Mouse (Mus musculus): Measurements from ENCODE around the gene H2afy. TPM values are rescaled to one million over a fixed set of nuclear protein-coding genes. Genes with fewer than 3 reads are reported as not detected.

Gene H2afy
- polyA plus RNA-seq, 1 experiment: 316 TPM

DNA sequence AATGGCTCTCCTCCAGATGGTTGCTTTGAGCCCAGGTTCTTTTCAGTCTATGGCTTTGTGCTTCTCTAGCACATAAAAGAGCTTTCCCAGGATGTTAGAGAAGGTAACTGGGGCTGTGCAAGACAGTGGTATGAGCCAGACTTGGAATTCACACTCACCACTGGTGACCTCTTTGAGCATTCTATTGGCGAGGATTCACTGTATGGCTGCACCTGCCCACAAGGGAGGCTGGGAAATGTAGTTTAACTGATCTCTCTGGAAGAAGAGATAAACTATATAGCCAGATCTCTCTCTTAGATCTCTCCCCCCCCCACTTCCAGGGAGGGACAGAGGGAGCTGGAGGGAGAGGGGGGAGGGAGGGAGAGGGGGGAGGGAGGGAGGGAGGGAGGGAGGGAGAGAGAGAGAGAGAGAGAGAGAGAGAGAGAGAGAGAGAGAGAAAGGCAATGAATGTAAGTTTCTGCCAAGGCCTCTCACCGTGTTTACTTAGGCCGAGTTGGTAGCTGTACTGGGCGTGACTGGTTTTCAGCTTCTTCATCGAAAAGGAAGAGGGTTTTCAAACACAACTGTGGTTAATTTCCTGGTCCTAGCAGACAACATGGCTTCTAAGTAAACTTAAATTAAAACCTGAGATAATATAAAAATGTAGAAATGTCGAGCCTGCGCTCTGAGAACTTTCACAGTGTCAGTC is 16.8 kb upstream of the H2afy start:
- Histone ChIP-seq H3K36me3 (ENCODE audit: control insufficient read depth, insufficient read depth, low read length) (no peaks in the 10 kb centered on the region), H3K4me1 (replicated peaks; ENCODE audit: control insufficient read depth, insufficient read depth, low read length) (peaks cover 26% of the 10 kb centered on the region), H3K27ac (ENCODE audit: control insufficient read depth, insufficient read depth, low read length) (no peak overlapping the region), H3K4me3 (ENCODE audit: control insufficient read depth, insufficient read depth, low read length) (no peak overlapping the region), H3K27me3 (ENCODE audit: control insufficient read depth, insufficient read depth, low read length) (no peaks in the 10 kb centered on the region)
- TF ChIP-seq CTCF (IDR thresholded peaks at IDR 0.05; ENCODE audit: borderline replicate concordance, control insufficient read depth, extremely low read depth, insufficient read depth, low read length, poor library complexity) (no peak), POLR2A (IDR thresholded peaks at IDR 0.05; ENCODE audit: control insufficient read depth, extremely low read depth, insufficient read depth, low read length, poor library complexity) (no peak)
- 24% methylated on average over 7 of the region's 7 CpGs for WGBS
- DNase-seq: no peak

DNA sequence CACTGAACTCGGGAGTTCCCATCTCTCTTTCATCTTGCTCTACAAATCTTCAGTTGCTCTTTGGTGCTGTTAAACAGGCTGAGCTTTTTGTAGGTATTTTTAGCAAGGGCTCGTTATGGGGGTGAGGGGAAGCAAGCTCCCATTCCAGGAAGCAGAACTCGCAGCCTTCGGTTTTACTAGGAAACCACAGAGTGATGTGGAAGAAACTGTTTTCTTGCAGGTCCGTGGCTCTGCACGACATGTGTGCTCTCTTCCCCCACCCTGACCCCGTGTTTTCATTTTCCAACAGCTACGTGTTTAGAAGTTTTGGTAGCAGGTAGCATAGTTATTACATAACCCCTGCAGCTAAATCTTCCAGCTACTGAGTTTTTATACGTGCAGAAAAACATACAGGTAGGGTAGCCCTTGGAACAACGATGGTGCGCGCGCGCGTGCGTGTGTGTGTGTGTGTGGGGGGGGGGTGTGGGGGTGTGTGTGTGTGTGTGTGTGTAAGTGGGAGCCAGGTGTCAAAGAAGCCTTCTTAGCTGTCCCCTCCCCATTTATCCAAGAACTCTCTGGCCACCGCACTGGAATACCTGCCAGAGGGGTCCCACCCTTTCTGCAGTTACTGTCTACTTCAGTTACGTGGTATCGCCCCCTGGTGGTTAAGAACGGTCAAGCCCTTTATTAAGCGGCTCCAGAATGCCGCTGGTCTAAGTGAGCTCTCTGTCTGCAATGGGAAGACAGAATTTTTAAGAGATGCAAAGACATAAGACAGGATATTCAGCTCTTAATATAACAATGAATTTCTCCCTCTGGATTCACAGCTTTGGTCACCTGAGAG is 15.5 kb upstream of the H2afy start:
- TF ChIP-seq CTCF (IDR thresholded peaks at IDR 0.05; ENCODE audit: borderline replicate concordance, control insufficient read depth, extremely low read depth, insufficient read depth, low read length, poor library complexity) (0 out of 2 replicates have a peak, but pooled peaks have one; percentile 41), POLR2A (IDR thresholded peaks at IDR 0.05; ENCODE audit: control insufficient read depth, extremely low read depth, insufficient read depth, low read length, poor library complexity) (no peak)
- peak; percentile 76 for DNase-seq
- no peaks in the 10 kb centered on the region for H3K36me3 ChIP-seq (ENCODE audit: control insufficient read depth, insufficient read depth, low read length)
- H3K4me1 ChIP-seq (replicated peaks; ENCODE audit: control insufficient read depth, insufficient read depth, low read length): peaks cover 27% of the 10 kb centered on the region
- H3K4me3 ChIP-seq (ENCODE audit: control insufficient read depth, insufficient read depth, low read length): peak overlapping the region; percentile 50
- WGBS: 4% methylated on average over 22 of the region's 22 CpGs
- H3K27ac ChIP-seq (ENCODE audit: control insufficient read depth, insufficient read depth, low read length): peak overlapping the region; percentile 80
- no peaks in the 10 kb centered on the region for H3K27me3 ChIP-seq (ENCODE audit: control insufficient read depth, insufficient read depth, low read length)

DNA sequence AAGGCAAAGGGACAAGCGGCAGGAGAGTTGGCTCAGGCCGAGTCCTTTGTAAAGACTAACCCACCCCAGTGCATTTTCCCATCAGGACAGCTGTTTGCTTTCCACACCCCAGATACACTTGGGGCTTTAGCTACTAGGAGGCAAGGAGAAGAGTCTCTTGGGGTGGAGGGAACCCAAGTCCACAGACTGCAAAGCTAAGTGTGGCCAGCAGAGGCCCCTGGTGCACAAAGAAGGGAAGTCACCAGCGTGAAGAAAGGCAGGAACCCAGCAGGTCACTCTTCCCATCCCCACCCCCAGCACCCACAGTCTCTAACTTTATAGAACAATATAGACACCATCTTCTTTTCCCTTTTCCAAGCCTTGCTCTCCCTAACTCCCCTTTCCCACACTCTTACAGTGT is 9.4 kb upstream of the H2afy start:
- DNase-seq: peak; percentile 82
- no peak overlapping the region for H3K27ac ChIP-seq (ENCODE audit: control insufficient read depth, insufficient read depth, low read length)
- peaks cover 16% of the 10 kb centered on the region for H3K4me1 ChIP-seq (replicated peaks; ENCODE audit: control insufficient read depth, insufficient read depth, low read length)
- TF ChIP-seq CTCF (IDR thresholded peaks at IDR 0.05; ENCODE audit: borderline replicate concordance, control insufficient read depth, extremely low read depth, insufficient read depth, low read length, poor library complexity) (peak; percentile 71; the same call in 1 of the 2 replicates), POLR2A (IDR thresholded peaks at IDR 0.05; ENCODE audit: control insufficient read depth, extremely low read depth, insufficient read depth, low read length, poor library complexity) (no peak)
- no peaks in the 10 kb centered on the region for H3K27me3 ChIP-seq (ENCODE audit: control insufficient read depth, insufficient read depth, low read length)
- no peaks in the 10 kb centered on the region for H3K36me3 ChIP-seq (ENCODE audit: control insufficient read depth, insufficient read depth, low read length)
- WGBS: 17% methylated on average over 3 of the region's 3 CpGs
- H3K4me3 ChIP-seq (ENCODE audit: control insufficient read depth, insufficient read depth, low read length): no peak overlapping the region

DNA sequence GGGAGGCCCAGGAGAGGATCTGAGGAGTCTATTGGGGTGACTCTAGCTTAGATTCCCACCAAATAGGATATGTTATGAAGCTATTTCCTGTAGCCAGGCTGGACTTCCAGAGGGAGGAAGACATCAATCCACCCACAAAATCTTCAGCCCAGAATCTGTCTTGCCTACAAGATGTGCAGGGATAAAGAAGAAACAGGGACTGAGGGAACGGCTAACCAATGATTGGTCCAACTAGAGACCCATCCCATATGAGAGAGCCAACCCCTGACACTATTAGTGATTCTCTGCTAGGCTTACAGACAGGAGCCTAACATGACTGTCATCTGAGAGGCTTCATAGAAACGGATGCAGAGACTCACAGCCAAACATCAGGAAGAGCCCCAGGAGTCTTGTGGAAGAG is 7.9 kb upstream of the H2afy start:
- Histone ChIP-seq H3K4me1 (replicated peaks; ENCODE audit: control insufficient read depth, insufficient read depth, low read length) (peaks cover 16% of the 10 kb centered on the region), H3K27ac (ENCODE audit: control insufficient read depth, insufficient read depth, low read length) (no peak overlapping the region), H3K36me3 (ENCODE audit: control insufficient read depth, insufficient read depth, low read length) (no peaks in the 10 kb centered on the region), H3K27me3 (ENCODE audit: control insufficient read depth, insufficient read depth, low read length) (no peaks in the 10 kb centered on the region), H3K4me3 (ENCODE audit: control insufficient read depth, insufficient read depth, low read length) (no peak overlapping the region)
- 80% methylated on average over 2 of the region's 2 CpGs for WGBS
- no peak for DNase-seq
- TF ChIP-seq CTCF (IDR thresholded peaks at IDR 0.05; ENCODE audit: borderline replicate concordance, control insufficient read depth, extremely low read depth, insufficient read depth, low read length, poor library complexity) (no peak), POLR2A (IDR thresholded peaks at IDR 0.05; ENCODE audit: control insufficient read depth, extremely low read depth, insufficient read depth, low read length, poor library complexity) (no peak)

DNA sequence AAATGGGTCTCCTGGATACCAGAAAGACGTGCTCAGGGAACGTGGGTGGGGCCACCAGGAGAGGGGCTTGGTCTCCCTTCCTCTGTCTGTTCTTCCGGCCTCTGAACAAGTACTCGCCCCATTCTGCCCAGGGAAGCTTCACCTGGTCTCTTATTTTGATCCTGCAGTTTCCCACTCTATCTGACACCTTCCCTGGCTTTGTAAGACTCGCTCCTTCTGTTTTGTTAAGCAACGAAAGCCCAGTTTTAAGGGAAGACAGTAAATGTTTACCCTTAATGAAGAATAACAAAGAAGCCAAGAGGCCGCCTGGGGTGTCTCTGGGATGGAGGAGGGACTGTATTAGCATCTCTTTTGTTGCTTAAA is 7.0 kb upstream of the H2afy start:
- TF ChIP-seq POLR2A (IDR thresholded peaks at IDR 0.05; ENCODE audit: control insufficient read depth, extremely low read depth, insufficient read depth, low read length, poor library complexity) (no peak), CTCF (IDR thresholded peaks at IDR 0.05; ENCODE audit: borderline replicate concordance, control insufficient read depth, extremely low read depth, insufficient read depth, low read length, poor library complexity) (no peak)
- no peak overlapping the region for H3K4me3 ChIP-seq (ENCODE audit: control insufficient read depth, insufficient read depth, low read length)
- WGBS: 47% methylated on average over 7 of the region's 7 CpGs
- H3K27ac ChIP-seq (ENCODE audit: control insufficient read depth, insufficient read depth, low read length): no peak overlapping the region
- no peaks in the 10 kb centered on the region for H3K27me3 ChIP-seq (ENCODE audit: control insufficient read depth, insufficient read depth, low read length)
- H3K4me1 ChIP-seq (replicated peaks; ENCODE audit: control insufficient read depth, insufficient read depth, low read length): peaks cover 16% of the 10 kb centered on the region
- H3K36me3 ChIP-seq (ENCODE audit: control insufficient read depth, insufficient read depth, low read length): no peaks in the 10 kb centered on the region
- DNase-seq: no peak

DNA sequence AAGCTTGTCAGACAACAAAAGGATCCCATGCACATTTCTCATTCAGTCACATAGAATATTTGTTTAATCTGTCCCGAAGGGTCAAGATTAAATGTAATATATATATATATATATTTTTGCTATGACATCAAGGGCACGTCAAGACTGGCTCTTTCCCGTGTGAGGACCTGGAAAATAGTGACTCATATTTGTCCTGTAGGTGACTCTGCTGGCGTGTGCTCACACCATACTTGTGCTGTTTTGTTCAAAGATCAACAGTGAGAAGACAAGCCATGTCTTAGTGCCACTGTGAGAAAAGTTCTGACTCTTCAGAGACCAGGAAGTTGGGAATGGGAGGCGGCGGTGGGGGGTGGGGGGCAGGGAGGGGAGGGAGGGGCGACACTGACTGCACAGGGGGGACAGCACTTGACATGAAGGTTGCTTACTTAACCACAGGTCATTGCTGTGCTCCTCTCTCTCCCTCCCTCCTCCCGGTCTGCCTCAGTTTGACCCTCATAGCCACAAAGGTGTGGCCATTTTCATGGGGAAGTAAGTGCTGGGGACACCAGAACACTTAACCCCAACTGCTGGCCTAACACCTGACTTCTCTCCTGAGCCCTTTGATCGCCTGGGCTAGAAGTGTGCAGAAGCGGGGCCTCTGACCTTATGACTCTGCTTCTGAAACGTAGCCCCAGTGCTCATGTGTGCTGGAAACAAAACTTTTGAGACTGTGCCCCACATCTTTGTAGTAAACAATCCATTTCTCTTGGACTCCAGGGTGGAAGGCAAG is 6.4 kb upstream of the H2afy start:
- no peak overlapping the region for H3K27ac ChIP-seq (ENCODE audit: control insufficient read depth, insufficient read depth, low read length)
- no peak for TF ChIP-seq CTCF (IDR thresholded peaks at IDR 0.05; ENCODE audit: borderline replicate concordance, control insufficient read depth, extremely low read depth, insufficient read depth, low read length, poor library complexity)
- no peak for TF ChIP-seq POLR2A (IDR thresholded peaks at IDR 0.05; ENCODE audit: control insufficient read depth, extremely low read depth, insufficient read depth, low read length, poor library complexity)
- no peaks in the 10 kb centered on the region for H3K27me3 ChIP-seq (ENCODE audit: control insufficient read depth, insufficient read depth, low read length)
- no peak for DNase-seq
- no peak overlapping the region for H3K4me3 ChIP-seq (ENCODE audit: control insufficient read depth, insufficient read depth, low read length)
- H3K4me1 ChIP-seq (replicated peaks; ENCODE audit: control insufficient read depth, insufficient read depth, low read length): peaks cover 16% of the 10 kb centered on the region
- WGBS: 25% methylated on average over 11 of the region's 11 CpGs
- H3K36me3 ChIP-seq (ENCODE audit: control insufficient read depth, insufficient read depth, low read length): no peaks in the 10 kb centered on the region

All from thymus, adult 2 months (tissue).